Mouse (Mus musculus) regulatory T cell (primary cell): ENCODE results near the gene Syt17.

Experiments
- in situ Hi-C: fragments of 300-600 bp; cut with MboI, MseI; formaldehyde crosslinking; loops from one replicate; pipeline ENCODE4 v1.15.1; 2025; ENCODE audit warnings: high pct_unique_total_duplicates

Gene Syt17

DNA sequence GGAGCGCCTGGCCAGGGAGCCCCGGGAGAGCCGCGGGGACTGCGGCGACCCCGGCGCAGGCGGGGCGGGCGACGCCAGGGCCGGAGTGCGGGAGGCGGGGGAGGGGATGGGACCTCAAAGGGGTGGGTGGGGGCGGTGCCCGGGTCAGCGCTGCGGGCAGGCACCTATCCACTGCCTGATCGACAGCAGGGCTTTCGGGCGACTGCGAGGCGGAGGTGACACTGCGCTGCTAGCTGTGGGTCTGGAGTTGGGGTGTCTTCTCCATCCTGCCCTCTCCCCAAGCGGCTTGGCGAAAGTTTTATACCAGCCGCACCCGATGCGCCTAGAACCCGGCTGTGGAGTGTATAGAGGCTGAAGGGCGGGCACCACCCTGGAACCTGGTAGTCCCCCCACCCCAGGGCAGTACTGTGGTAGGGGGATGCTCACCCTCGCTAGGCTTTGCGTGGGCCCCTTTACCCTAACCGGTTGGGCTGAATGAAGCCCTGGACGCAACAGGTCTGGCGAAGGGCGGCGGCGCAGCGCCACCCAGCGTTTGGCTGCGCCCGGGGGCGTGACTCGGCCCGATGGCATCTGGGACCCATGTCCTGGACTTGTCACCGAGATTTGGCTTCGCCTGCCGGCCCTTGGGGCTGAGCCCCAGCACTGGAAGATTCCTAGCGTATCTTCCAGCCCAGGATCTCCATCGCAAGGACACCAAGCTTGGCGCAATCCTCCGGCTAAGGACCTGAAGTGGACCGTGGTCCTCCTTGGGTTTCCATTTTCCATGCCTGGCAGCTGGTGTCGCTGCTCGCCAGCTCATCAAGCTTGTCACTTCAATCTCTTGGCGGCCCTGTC, at the start of gene Syt17:
Syt17 (minus strand) TSS at position 89 of the 834 bp plus-strand sequence.
- in situ Hi-C loops: no loop called here

DNA sequence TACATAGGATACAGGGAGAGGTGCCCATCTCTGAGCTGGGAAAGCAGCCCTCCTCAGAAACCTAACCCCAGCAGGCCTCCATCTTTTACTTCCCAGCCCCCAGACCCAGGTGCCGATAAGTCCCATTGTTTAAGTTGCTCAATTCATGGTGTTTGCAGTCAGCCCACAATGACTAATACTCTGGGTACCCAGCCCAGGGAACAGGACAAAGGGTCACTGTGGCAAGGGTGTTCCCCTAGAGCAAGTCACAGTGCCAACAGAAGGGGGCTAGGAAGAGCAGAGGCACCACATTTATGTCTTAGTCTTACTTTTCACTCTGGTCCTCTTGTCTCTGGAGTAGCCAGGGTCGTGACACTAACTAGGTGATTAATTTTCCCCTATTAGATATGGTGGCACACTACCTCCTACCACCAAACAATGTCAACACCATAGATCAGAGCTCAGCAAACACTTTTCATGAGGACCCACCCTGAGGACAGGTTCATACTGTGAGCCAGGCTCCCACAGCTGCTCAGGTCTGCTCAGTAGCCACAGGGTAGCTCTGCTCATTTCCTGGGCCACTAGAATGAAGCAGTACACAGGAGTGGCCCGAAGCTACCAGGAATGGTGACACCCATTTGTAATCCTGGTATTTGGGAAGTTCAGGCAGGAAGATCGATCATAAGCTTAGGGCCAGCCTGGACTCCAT, 47.0 kb upstream of the Syt17 start:
- in situ Hi-C loops: no loop called here

DNA sequence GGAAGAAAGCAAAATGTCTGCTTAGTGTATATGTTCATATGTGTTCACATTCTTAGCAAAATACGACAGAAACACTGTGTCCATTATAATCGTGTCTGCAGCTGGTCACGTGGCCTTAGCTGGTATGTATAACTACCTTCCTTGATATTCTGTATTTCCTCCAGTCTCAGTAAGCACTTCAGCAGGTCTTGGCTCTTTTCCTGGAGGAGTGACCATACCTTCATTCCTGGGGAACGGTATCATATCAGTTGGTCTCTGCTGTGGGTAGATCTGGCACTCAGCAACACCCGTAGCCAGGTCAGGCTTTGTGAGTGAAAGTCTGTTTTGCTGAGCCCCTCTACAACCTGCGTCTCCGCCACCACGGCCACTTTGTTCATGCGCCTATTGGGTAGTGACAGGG, 45.9 kb upstream of the Syt17 start:
- in situ Hi-C loops: no loop called here

DNA sequence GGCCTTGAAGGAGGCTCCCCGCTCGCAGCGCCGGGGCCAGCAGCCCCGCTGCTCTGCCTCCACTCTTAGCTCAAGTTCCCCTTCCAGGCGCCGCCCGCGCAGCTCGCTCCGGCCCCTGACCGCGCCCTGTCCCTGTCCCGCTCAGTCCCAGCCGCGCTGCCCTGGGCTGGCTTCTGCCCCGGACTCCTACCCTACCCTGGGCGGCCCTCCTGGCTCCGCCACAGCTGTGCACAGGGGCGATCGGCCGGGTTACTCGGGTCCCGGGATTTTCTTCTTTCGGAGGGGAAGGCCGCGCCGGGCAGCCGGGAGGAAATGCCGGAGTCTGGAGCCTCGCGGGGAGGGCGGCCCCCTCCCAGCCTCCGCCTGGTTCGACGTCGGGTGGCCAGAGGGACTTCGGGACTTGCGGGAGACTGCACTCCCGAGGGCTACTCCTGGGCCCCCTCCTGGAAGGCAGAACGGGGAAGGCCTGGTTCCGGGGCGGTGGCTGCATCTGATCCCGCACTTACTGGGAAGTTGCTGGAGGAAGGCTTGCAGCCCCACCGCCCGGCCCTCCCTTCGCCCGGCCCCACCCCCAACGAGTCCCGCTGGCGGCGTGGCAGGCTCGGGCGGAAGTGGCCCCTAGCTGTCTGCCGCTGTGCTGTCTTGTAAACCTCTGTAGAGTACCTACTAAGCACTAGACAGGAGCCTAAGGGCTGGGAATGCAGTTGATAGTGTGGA, 43.6 kb upstream of the Syt17 start, which contains the start of gene Itpripl2:
Itpripl2 (minus strand) TSS at position 545 of the 717 bp plus-strand sequence.
- in situ Hi-C loops: no loop called here

DNA sequence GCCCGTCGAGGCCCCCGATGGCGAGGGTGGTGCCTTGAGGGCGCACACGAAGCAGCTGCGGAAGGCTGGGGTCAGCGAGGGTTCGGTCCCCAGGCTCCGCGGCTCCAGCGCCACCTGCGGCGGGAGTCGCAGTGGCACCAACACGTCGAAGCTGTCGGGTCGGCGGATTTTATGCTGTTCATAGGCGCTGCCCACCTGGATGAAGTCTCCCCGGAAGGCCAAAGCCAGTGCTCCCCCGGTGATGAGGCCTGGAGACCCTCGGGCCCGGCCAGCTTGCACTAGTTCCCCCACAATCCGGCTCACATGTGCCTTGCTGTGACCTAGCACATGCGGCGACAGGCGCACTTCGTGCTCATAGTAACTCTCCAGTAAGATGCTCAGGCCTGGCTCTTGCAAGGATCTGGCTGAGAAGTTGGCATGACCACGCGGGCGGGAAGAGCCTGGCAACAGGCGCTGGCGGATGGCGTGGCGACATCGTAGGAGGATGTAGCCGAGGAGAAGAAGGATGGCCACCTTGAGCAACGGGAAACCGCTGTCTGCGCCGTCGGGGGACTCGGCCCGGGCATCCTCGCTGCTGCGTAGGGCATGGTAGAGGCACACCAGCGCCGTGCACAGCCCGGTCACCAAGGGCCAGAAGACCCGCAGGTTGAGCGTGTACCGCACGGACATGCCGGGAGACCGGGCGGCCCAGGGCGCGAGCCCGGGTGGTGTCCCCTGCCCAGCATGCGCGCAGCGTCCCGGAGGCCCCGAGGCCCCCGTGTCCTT, 42.8 kb upstream of the Syt17 start:
- in situ Hi-C loops: no loop called here

DNA sequence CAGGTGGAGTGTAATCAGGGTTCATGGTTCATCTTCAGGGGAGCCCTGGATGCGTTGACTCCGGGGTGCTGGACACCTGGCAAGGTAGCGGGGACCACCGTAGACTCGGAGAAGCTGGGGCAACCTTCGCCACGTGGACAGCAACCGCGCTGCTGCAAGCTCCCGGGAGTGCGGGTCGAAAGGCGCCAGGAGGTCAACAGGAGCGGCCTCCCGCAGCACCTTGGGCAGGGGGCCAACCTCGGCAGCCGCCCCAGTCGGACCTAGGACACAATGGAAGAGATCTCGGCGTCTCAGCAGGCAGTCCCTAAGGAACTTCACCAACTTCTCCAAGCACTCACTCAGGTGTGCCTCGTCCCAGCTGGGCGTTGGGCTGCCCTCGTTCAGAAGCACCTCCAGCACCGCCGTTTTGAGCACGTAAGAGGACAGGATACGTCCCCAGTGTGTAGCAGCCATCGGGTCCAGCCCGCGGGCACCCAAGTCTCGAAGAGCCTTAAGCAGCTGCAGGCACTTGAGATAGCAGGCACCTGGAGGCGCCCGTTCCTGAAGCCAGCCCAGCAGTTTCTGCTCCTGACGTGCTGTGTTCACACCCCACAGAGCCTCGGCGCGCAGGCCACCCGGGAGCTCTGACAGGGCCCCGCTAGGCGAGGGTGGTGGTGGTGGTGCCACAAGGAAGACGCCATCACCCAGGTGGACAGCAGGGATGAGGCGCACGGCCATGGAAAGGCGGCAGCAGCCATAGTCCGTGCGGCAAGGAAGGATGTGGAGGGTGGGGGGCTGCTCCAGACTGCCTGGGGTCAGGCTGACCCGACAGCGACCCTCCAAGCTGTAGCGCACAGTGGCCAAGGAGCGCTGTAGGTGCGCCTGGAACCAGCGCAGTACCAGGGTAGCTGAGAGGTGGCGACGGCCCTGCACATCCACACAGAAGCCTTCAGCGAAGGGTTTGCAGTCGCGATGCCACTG, 42.0 kb upstream of the Syt17 start:
- in situ Hi-C loops: no loop called here

DNA sequence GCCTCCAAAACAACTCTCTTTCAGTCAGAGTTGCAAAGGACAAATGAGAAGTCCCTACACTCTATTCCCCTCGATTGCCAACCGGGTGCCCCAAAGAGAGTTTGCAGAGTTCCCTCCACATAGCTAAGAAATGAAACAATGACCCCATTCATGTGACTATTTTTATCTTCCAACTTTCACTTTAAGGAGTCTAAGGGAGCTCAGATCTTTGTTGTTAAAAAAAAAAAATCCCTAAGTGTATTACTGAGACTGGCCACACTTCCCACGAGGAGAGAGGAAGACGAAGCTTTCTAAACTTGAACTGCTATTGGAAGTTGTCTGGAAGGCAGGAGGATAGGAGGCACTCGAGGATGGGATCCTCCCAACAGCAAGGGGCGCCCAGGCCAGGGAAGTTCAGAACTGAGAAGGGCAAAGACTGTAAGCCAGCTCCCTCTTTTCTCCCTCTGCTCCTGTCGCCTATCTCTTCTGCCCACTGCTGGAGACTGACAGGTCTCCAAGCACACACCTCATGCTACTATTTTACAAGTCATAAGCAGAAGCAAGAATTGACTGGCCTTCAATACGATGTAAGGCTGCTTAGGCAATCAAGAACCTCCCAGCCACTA, 40.1 kb upstream of the Syt17 start:
- in situ Hi-C loops: no loop called here

DNA sequence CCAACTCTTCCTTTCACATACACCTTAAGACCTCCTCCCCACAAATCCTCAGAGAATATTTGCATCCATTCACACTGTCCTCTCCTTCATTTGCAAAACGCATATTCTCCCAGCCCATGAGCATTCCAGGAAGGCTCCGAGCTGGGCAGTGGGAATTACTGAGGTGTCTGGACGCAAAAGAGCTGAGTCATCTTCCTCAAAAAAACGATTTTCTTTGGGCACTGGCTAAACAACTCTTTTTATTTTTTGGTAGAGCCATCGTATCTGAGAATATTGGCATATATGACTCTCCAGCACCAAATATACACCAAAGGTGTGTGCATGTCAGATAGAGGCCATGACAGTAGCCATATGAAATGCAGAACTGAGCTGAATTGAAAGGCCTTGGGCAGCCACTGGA, 38.9 kb upstream of the Syt17 start:
- in situ Hi-C loops: no loop called here

DNA sequence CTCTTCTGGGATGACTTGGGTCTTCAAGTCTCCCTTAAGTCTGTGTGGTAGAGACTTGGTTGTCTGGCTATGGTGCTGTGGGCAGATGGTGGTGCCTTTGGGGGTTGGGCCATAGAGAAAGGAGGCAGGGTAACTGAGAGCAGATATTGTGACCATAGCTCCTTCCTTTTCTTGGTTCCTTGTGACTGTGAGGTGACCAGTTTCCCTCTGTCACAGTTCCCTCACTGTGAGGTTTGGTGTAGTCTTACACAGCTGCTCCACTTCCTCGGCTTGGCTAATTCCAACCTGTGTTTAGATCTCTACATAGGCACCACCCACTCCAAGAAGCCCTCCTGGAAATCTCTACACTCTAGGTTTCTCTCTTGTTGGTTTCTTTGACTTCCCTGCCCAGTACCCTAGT, 36.0 kb upstream of the Syt17 start:
- in situ Hi-C loops: no loop called here

DNA sequence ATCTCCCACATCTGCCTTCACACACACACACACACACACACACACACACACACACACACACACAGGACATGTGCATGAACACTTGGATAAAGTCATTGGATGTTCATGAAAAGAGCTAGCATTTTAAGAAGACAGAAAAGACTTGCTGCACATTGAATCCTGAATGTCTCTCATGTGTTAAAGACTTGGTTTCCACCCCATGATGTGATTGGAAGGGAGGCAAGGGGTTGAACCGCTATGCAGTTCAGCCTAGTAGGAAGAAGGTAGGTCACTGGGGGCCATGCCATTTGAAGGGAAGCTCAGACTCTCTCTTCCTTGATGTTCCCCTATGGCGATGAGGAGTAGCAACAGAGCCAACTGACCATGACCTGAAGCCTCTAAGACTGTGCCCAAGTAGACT, 34.0 kb upstream of the Syt17 start:
- in situ Hi-C loops: no loop called here

DNA sequence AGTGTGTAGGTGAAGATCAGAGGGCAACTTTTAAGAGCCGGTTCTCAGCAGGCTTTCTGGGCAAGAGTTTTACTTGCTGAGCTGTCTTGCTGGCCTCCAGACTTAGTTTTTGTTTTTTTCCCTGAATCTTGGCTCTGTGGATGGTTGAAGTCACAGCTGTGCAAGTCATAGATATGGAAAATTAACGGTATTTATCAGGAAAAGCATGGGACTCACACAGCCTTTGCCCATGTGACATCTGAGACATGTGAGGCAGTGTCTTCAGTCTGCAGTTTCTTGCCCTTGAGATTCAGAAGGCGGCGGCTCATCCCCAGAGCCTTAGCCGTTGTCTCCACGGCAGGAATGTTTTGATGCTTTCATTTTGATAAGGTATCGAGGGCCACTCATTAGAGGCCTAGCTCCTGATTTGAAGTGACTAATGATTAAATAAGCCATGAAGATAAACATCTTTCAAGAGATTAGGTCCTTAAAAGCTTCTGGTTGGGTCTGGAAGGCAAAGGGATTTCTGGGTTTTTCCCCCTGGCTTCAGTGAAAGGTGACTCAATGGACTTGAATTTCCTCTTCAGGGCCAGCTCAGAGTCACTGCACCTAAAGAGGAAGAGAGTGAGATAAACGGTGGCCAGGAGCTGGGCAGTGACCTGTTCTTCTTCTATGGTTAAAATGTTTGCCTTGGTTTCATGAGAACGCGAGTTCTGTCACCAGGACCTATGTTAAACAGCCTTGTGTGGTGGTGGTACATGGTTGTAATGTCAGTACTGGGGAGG, 33.2 kb upstream of the Syt17 start:
- in situ Hi-C loops: no loop called here

DNA sequence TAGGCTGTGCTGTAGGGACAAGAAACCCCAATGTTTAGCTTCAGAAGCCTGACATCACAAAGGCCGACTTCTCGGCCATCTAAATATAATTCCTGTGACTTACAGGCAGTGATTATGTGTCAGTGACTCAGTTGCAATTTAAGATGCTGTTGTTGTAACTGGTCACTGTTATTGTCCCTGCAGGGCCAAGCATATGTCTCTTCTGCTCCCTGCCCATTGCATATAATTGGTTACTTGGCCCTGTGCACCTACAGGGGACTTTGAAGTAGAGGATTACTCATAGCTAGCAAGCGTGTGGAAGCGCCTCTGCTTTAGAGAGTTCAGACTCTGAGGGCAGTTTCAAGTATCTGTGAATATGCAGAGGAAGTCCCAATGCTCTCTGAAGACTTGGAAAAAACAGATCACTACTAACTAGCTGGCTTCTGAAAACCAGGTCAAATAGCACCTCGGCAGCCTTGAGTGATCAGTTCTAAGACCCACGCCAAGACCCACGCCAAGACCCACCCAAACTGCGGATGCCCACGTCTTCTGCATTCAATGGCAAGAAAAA, 32.2 kb upstream of the Syt17 start:
- in situ Hi-C loops: no loop called here

DNA sequence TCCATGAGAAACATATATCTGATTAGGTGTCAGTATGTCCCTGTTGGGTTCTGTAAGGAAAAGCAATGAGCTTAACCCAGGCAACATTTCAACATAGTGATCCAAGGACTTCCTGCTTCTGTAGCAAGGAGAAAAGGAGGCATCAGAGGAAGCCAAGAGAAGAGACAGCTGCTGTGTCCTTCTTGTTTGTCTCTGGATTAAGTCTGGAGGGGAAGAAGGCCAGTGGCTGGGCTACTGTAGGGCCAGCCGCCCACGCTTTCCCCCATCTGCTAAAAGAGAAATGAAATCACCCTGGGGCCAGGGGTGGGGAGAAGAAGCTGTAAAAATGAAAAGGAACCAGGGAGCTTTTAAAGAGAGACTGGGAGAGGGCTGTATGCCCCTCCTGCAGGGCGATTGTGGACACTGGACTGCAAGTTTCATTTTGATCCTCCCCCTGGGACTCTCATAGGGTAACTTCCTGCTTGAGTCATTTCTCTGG, 30.9 kb upstream of the Syt17 start:
- in situ Hi-C loops: no loop called here

DNA sequence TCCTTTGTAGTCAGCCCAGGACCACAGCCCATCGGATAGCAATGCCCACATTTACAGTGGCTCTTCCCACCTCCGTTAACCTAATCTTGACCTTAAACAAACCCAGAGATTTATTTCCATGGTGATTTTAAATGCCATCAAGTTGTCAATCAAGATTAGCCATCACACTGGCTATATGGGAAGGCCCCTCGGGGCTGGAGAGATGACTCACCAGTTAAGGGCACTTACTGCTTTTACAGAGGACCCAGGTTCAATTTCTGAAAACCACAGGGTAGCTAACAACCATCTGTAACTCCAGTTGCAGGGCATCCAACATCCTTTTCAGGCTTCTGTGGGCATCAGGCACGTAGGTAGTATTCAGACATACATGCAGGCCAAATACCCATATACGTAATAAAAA, 28.4 kb upstream of the Syt17 start:
- in situ Hi-C loops: no loop called here

DNA sequence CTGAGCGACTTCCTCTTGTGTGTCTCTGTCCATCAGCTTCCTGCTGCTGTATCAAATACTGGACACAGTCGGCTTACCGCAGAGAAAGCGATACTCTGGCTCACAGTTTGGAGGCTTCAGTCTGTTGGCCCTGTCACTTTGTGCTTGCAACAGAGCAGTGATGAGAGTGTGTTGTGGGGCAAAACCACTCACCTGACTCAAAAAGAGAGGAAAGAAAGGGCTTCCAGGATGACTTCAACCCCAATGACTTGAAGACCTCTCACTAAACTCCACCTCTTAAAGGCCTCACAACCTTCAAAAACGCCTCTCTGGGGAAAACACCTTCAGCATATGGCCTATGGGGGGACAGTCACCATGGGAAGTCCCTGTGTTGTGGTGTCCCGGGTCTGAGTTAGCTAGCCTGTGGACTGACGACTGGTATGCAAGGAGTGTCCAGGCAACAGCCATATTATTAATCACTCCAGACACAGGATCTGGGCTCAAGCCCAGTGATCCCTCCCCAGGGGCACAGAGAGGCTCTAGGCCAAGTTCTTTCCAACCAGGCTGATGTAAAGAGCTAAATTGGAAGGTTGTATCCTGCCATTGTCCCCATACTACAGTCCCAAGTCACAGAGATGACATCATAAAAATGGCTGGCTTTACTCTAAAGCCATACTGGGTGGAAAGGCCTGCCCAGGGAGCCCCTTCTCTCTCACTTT, 27.1 kb upstream of the Syt17 start:
- in situ Hi-C loops: no loop called here

DNA sequence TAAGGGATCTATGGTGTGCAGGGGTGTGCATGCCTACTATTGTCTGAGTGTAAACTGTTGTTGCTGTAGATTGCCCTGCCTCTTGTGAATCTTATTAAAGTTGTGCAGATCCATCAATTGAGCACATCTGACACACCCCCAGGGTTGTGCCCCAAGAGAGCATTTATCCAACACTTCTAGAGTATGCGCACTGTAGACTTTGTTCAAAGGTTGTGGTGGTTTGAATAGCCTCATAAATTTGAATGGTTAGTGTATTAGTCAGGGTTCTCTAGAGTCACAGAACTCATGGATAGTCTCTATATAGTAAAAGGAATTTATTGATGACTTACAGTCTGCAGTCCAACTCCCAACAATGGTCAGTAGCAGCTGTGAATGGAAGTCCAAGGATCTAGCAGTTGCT, 24.9 kb upstream of the Syt17 start:
- in situ Hi-C loops: no loop called here

DNA sequence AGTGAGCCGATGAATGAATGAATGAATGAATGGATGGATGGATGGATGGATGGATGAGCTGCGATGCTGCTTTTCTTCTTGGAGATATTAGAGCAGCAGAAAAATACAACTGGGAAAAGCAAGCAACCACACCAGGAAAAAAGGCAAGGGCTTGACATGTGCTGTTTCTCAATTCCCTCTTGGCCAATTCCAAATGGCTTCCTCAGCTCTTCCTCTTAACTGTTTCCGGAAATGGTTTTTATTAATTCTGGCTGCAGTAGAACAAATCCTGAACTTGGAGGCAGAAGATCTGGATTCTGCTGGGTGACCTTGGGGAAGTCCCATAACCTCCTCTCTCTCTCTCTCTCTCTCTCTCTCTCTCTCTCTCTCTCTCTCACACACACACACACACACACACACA, 20.0 kb upstream of the Syt17 start:
- in situ Hi-C loops: no loop called here

DNA sequence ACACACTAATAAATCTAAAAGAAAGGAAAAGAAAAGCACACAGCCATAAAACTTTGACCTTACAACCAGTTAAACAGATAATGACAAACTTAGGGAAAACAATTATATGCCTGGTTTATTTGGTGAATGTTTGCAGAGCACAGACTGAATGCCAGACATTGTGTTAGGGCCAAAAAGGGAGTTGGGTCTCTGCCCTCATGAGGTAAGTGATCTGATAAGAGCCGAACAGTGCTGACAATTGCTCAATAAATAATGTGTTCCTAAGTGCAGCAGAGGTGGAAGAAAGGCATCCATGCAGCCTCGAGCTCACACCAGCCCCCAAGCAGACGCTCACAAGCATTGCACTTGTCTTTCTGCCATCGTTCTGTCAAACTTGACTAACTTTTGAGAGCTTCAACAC, 16.4 kb upstream of the Syt17 start:
- in situ Hi-C loops: no loop called here
